Mouse (Mus musculus) forebrain, embryonic 16.5 days (tissue): ENCODE results near the gene Atxn7l1. TPM values are rescaled to one million over a fixed set of nuclear protein-coding genes. Genes with fewer than 3 reads are reported as not detected.

Experiments used
- ATAC-seq: fragments of 200-750 bp; cut with Nextera tagmentation; 2 replicates; pipeline ENCODE4 v1.8.0; 2017; ENCODE audit warnings: mild to moderate bottlenecking, moderate library complexity
- H3K27ac ChIP-seq: fragments of 300-500 bp; sonication (generic); 2 replicates; pipeline ENCODE4 v1.5.1; 2014; ENCODE audit warnings: low read length, control low read depth
- H3K27me3 ChIP-seq: fragments of 300-500 bp; sonication (generic); replicated peaks from 2 replicates; pipeline ENCODE4 v1.6.1; 2014; ENCODE audit warnings: low read length; ENCODE audit not compliant: control insufficient read depth, insufficient read depth
- H3K36me3 ChIP-seq: fragments of 300-500 bp; sonication (generic); 2 replicates; pipeline ENCODE4 v1.6.1; 2014; ENCODE audit not compliant: control insufficient read depth, insufficient read depth
- H3K4me1 ChIP-seq: fragments of 300-500 bp; sonication (generic); replicated peaks from 2 replicates; pipeline ENCODE4 v1.6.1; 2014; ENCODE audit warnings: low read length; ENCODE audit not compliant: control insufficient read depth, insufficient read depth
- H3K4me2 ChIP-seq: fragments of 300-500 bp; sonication (generic); 2 replicates; pipeline ENCODE4 v1.6.1; 2014; ENCODE audit warnings: mild to moderate bottlenecking, low read length, control low read depth
- H3K4me3 ChIP-seq: fragments of 300-500 bp; sonication (generic); replicated peaks from 2 replicates; pipeline ENCODE4 v1.5.1; 2014; ENCODE audit warnings: mild to moderate bottlenecking, low read length, control low read depth
- H3K9ac ChIP-seq: fragments of 300-500 bp; sonication (generic); replicated peaks from 2 replicates; pipeline ENCODE4 v1.6.1; 2014; ENCODE audit warnings: low read depth, low read length, control low read depth
- H3K9me3 ChIP-seq: fragments of 300-500 bp; sonication (generic); 2 replicates; pipeline ENCODE4 v1.6.1; 2016; ENCODE audit warnings: low read length; ENCODE audit not compliant: control insufficient read depth
- WGBS: fragments of 180-500 bp; shearing (Covaris S2); extraction: QIAGEN DNeasy Blood & Tissue Kit; methylation state at CpG from one replicate; pipeline ENCODE4 v1.1.7; 2014; 5-methylcytosine and 5-hydroxymethylcytosine counted together
- polyA plus RNA-seq: library from polyadenylated mRNA; unstranded; fragments of >200 nt; fragmentation: Nextera tagmentation; extraction: Ambion mirVana; gene quantifications from 2 replicates; pipeline ENCODE4 v1.2.1, GENCODE M21; 2015

The Atxn7l1 gene
- polyA plus RNA-seq, 1 experiment from 2014 or later = 19.9 TPM

DNA sequence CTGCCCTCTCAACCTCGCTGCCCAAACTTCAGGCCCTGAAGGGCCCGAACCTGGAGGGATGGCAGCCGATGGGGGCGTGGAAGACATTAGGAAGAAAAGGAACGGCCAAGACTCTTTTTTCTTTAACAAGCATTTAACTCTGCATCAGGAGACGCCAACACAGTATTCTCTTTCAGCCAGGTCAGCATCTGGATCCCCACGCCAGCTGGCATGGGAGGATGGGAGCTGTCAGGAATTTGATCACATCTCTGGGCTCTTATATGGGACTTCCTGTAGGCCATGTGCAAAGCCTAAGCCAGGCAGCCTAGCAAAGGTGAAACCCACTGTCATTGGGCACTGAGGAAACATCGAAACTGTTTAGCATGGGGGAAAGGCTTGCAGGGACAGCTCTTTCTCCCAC is 217.0 kb downstream of the Atxn7l1 start:
- Histone ChIP-seq H3K27ac (no peak overlapping the region), H3K4me2 (no peak overlapping the region), H3K4me1 (peaks cover 12% of the 10 kb centered on the region), H3K4me3 (no peak overlapping the region), H3K9me3 (no peaks in the 10 kb centered on the region), H3K9ac (no peak overlapping the region), H3K36me3 (peaks cover 3% of the 10 kb centered on the region; the same call in 1 of the 2 replicates), H3K27me3 (no peaks in the 10 kb centered on the region)
- no peak for ATAC-seq
- WGBS = 89% methylated on average over 8 of the region's 8 CpGs

DNA sequence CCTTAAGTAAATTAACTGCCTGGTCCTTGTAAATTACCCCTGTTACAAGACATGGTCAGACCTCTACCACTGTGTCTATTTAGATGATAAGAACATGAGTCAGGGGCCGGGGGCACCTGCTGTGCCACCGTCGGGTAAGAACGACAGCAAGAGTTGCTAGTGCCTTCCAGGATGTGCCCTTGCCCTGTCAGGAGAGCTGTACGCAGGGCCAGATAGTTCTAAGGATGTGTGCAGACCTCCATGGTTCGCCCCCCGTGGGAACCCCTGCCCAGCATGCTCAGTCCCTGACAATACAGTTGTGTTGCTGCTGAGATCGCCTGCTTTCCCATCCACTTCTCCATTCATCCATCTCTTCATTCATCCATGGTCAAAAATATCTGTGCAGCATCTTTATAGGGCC is 217.6 kb downstream of the Atxn7l1 start:
- 86% methylated on average over 8 of the region's 8 CpGs for WGBS
- no peak overlapping the region for H3K9ac ChIP-seq
- H3K9me3 ChIP-seq = no peaks in the 10 kb centered on the region
- no peak overlapping the region for H3K4me3 ChIP-seq
- peaks cover 10% of the 10 kb centered on the region for H3K4me1 ChIP-seq
- H3K4me2 ChIP-seq = no peak overlapping the region
- ATAC-seq = no peak
- no peaks in the 10 kb centered on the region for H3K27me3 ChIP-seq
- H3K36me3 ChIP-seq = peaks cover 3% of the 10 kb centered on the region; the same call in 1 of the 2 replicates
- H3K27ac ChIP-seq = no peak overlapping the region

DNA sequence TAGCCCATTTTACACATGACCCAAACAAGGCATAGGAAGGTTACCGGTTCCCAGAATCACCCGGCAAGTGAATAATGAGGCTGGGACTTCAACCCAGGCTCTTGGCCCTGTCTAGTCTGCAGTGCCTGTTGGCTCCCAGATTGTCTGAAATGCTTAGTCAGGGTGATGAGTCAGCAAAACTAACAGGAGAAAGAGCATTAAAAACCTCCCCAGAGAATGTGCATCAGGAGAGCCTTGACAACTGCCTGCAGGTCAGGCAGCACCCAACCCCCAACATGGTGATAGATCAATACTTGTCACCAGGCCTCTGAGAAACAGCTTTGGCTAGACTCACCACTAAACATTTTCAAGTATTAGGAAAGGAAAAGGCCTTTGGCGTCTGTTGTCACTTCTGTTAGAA is 222.1 kb downstream of the Atxn7l1 start:
- Histone ChIP-seq H3K9me3 (no peaks in the 10 kb centered on the region), H3K4me2 (no peak overlapping the region), H3K27ac (no peak overlapping the region), H3K36me3 (peaks cover 3% of the 10 kb centered on the region; the same call in 1 of the 2 replicates), H3K4me1 (no peaks in the 10 kb centered on the region), H3K4me3 (no peak overlapping the region), H3K9ac (no peak overlapping the region), H3K27me3 (no peaks in the 10 kb centered on the region)
- 93% methylated on average over 3 of the region's 3 CpGs for WGBS
- ATAC-seq = no peak

DNA sequence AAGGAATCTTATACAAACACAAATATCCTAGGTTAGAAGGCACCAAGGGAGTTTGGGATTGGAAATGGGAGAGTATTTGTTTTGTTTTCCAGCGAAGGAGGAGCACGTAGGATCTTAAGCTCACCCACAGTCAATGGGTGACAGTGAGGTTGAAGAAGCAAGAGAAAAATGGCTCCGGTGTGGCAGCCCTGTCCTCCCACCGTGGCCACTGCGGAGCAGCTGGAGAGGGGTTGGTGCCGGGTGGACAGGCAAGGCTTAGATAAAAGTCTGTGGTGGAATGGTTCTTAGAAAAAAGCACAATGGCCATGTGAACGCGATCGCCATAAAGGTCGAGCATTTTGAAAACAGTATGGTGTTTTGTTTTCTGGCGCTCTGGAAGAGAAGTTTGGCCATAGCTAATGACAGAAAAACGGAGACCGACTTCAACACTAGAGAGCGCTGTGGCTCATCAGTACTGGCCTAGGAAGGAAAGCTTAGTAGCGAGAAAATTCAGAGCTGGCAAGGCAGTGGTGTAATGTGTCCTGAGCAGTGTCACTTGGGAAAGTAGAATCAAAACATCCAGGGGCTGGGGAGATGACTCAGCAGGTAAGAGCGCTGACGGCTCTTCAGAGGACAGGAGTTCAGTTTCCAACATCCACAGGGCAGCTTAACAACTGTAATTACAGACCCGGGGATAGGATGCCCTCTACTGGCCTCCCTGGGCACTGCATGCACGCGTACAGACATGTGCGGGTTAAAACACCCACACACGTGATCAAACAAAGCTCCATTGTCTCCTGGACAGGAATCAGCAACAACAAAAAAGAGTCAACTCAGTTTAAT is 232.3 kb downstream of the Atxn7l1 start:
- WGBS = 18% methylated on average over 22 of the region's 22 CpGs
- no peaks in the 10 kb centered on the region for H3K36me3 ChIP-seq
- no peaks in the 10 kb centered on the region for H3K9me3 ChIP-seq
- no peaks in the 10 kb centered on the region for H3K27me3 ChIP-seq
- ATAC-seq = peak; percentile 71
- peak overlapping the region; percentile 20 for H3K4me3 ChIP-seq
- H3K9ac ChIP-seq = no peak overlapping the region
- H3K4me1 ChIP-seq = peaks cover 5% of the 10 kb centered on the region; the same call in 1 of the 2 replicates
- H3K27ac ChIP-seq = no peak overlapping the region
- H3K4me2 ChIP-seq = peak overlapping the region; percentile 37

DNA sequence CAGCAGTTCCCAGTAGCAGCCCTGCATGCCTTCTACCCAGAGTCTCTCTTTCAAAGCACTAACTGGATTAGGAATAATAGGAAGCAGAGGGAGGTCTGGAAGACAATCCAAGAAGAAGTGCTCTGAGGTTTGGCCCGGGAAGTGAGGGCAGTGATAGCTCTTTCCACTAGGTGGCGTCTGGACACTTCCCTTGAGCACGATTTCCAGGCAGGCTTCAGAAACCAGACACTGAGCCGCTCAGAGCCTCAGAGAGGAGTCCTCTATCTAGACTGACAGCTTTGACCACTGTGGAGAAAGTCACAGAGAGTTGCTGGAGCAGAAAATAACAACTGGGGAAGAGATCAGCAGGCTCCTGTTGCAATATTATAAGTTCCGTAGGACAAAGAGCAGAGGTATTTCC is 241.3 kb downstream of the Atxn7l1 start:
- 9% methylated on average over 5 of the region's 5 CpGs for WGBS
- peak; percentile 77 for ATAC-seq
- Histone ChIP-seq H3K27ac (no peak overlapping the region), H3K4me1 (no peaks in the 10 kb centered on the region), H3K27me3 (peaks cover 4% of the 10 kb centered on the region; the same call in 1 of the 2 replicates), H3K9me3 (no peaks in the 10 kb centered on the region), H3K36me3 (no peaks in the 10 kb centered on the region), H3K4me3 (no peak overlapping the region), H3K4me2 (no peak overlapping the region), H3K9ac (no peak overlapping the region)

DNA sequence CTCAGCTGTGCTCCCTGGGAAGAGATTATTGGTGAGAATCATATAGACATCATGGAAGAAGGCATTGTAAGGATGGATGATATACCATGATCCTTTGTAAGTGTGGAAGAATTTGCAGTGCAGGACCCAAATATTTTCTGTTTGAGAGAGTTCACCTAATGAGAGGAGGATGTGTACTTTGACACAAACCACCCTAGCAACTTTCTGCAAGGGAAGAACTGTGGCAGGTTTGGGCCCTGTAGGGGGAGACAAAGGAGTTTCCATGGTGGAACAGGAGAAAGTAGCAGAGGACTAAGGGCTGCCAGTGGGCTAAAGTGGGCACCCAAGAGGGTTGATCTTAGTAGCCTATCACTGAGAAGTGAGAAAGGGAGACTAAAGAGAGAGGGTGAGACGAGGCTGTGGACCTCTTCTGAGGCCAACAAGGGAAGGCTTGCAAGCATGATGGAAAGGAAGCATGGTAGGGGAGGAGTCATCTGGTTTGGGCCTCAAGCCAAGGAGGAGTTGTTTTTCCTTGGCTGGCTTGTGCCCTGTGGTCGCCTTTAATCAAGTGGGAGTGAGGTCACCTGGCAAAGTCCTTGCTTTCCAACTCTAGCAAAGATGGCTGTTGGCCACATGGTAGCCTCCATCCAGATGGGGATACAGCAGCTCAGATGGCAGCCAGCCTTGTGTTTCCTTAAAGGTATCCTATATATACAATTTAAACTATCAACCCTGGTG is 243.5 kb downstream of the Atxn7l1 start:
- H3K4me3 ChIP-seq = no peak overlapping the region
- ATAC-seq = no peak
- H3K36me3 ChIP-seq = no peaks in the 10 kb centered on the region
- peaks cover 8% of the 10 kb centered on the region; the same call in 1 of the 2 replicates for H3K4me1 ChIP-seq
- H3K27ac ChIP-seq = no peak overlapping the region
- no peak overlapping the region for H3K9ac ChIP-seq
- no peak overlapping the region for H3K4me2 ChIP-seq
- 65% methylated on average over 2 of the region's 2 CpGs for WGBS
- H3K27me3 ChIP-seq = peaks cover 4% of the 10 kb centered on the region; the same call in 1 of the 2 replicates
- no peaks in the 10 kb centered on the region for H3K9me3 ChIP-seq

DNA sequence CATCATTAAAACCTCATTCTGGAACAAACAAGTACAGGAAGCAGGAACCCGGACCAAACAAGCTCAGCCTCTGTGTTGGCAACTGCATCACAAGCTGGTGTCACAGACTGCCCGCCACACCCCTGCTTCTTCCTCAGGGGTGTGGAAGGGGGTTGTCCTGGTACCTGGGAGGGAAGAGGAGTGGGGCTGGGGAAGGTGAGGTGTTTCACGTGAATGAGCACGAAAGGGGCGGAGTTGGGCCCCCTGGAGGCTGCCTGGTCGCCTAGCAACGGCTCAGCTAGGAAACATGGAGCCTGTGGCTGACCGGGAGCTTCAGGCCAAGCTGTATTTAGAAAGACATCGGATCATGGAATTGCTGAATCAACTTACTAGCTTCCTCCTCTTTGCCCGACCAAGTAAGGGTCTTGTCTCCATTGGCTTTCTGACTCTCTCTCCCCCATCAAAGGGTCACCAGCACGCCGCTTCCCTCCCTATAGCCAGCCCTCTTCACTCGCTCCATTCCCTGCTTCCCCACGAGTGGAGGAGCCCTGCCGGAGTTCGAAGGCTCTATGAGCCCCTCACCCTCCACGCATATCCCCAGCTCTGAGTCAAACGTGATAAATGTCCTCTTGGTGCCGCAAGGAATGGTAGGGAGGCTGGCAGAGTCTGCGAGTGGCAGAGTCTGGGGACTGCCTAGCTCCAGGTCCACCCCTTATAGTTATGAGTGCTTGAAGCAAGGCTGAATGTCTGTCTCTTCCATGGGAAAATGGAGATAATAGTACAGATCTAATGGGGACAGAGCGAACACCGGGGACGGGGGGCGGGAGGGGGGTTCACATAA is 247.5 kb downstream of the Atxn7l1 start, which contains the start of gene Efcab10:
Gene Efcab10, plus strand, starts transcription at position 51 of the 820 bp plus-strand sequence.
- Histone ChIP-seq H3K27ac (no peak within 1 kb of the TSS), H3K4me3 (peak within 1 kb of the TSS; percentile 37), H3K9ac (peak within 1 kb of the TSS; percentile 54), H3K9me3 (no peaks in the 10 kb centered on the region), H3K36me3 (no peaks in the 10 kb centered on the region), H3K27me3 (no peaks in the 10 kb centered on the region), H3K4me2 (peak within 1 kb of the TSS; percentile 54), H3K4me1 (peaks cover 8% of the 10 kb centered on the region; the same call in 1 of the 2 replicates)
- WGBS = 7% methylated on average over 24 of the region's 24 CpGs
- ATAC-seq = peak; percentile 75

DNA sequence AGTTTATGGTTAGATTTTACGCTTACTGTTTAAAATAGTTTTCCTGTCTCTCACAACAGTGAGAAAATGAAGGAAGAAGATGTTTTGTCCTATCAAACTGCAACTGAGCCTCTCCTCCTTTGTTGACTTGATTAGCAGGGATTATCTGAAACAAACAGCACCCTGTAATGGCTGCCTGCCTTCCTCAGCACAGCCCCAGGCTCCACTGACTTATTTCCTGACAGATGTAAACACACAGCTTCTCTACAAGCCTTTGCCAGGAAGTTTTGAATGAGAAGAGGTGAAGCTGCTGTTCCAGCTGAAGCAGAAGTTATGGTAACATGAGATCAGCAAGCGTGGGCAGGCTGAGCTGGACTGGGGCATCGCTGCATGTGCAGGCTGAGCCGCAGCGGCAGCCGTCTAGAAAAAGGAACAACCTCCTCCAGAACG is 255.8 kb downstream of the Atxn7l1 start:
- H3K9me3 ChIP-seq = no peaks in the 10 kb centered on the region
- no peak overlapping the region for H3K27ac ChIP-seq
- H3K36me3 ChIP-seq = no peaks in the 10 kb centered on the region
- H3K4me3 ChIP-seq = no peak overlapping the region
- no peaks in the 10 kb centered on the region for H3K4me1 ChIP-seq
- WGBS = 64% methylated on average over 7 of the region's 7 CpGs
- H3K9ac ChIP-seq = no peak overlapping the region
- H3K27me3 ChIP-seq = no peaks in the 10 kb centered on the region
- no peak for ATAC-seq
- H3K4me2 ChIP-seq = no peak overlapping the region

DNA sequence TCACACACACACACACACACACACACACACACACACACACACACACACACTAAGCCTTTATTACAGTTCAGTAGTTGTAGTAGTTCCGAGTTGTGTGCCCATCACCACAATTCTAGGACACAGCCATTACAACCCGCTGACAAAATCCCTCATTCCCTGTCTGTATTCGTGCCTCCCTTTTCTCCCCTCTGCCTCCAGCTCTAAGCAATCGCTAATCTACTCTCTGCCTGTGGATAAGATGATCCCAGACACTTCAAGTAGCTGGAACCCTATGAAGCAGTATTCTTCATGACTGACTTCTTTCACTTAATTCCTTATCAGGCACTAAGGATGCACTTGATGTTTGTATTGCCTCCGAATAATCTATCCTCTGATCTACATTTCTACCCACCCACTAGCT is 257.5 kb downstream of the Atxn7l1 start:
- Histone ChIP-seq H3K4me3 (no peak overlapping the region), H3K9me3 (no peaks in the 10 kb centered on the region), H3K4me2 (no peak overlapping the region), H3K4me1 (no peaks in the 10 kb centered on the region), H3K36me3 (no peaks in the 10 kb centered on the region), H3K9ac (no peak overlapping the region), H3K27me3 (no peaks in the 10 kb centered on the region), H3K27ac (no peak overlapping the region)
- WGBS = 52% methylated on average over 5 of the region's 5 CpGs
- no peak for ATAC-seq
